Mouse (Mus musculus) ovary, postnatal 10 days (tissue): ENCODE measurements around the gene Kcnk10.
A peak's percentile ranks its signal among the peaks of the same experiment; 100 is the strongest.
"Not testable (repeated sequence)": the region's sequence is repeated elsewhere in the genome, so short reads cannot be mapped to it uniquely, and the experiment has no call there.

Experiments used
- DNase-seq: peaks from one replicate; pipeline ENCODE4 v3.0.0; 2022; ENCODE audit warnings: low spot score

The Kcnk10 gene

DNA sequence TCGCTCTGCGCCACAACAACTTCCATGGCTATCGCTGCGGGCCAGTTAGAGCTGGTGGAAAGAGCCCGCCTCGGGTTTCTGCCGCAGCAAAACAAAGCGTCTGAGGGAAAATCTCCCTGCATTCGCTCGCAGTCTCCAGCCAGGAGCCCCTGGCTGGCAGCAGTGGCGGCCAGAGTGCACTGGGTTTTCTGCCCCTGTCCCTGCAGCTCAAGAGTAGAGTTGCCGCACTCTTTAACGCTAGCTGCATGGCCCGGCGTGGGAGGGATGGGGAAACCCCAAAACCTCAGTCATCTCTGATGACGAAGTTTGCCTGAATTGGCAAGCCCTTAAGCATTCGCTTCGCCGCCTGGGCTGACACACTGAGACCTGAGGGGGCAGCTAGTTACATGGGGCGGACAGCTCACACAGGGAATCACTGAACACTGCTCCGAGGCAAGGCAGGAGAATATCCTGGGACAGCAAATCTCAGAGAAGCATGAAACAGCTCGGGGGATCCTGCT, at the start of gene Kcnk10:
Gene Kcnk10, minus strand, starts transcription at position 450 of the 500 bp plus-strand sequence.
- no peak for DNase-seq

DNA sequence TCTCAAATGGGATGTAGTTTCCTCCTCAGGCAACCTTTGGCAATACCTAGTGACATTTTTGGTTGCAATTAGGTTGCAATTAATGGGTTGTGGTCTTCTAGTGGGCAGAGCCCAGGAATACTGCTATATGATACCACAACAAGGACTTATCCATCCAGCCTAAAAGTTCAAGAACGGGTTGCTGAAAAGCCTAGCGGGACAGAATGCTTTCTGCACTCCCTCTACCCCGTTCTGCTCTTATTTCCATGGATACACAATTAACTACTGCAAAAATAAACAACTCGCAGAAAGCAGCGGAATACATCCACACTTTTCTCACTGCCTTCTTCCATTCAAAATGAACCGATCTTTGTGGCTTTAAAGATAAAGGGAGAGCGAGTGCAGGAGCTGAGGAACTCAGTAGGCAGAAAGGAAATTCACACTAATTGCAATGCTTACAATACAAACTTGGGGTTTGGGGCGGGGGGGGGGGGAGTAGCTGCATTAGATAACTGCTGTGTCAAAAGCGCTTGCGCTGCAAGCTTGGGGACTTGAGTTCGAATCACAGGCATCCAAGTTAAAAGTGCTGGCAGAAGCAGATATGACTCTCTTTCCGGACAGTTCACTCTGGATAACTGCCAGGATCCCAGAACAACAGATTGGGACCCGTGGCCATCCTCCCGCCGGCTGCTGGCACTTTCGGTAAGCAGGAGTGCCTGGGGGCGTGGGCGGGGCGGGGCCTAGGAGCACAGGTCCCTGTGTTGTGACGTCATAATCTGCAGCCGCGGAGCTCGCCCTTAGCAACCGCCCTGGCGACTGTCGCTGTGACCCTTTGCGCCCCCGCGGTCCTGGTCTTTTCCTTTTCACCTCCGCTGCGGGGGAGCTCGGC, 49.5 kb upstream of the Kcnk10 start, which contains the start of gene Spata7:
Gene Spata7, plus strand, starts transcription at position 766 of the 868 bp plus-strand sequence.
- peak; percentile 67 for DNase-seq

DNA sequence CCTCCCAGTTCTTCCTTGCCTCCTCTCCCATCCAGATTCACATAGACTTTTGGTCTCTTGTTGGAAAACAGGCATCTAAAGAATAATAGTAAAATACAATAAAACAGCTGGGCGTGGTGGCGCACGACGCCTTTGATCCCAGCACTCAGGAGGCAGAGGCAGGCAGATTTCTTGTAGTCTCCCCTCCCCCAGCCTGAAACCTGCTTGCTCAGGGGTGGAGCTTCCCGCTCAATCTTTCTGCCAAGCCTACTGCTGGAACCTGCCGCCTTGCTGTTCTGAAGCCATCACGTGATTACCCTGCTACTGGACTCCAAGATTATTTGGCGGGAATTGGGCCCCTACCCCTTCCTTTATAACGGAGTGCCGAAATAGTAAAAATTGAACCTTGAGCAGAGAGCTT, 45.2 kb upstream of the Kcnk10 start:
- not testable (repeated sequence) for DNase-seq

DNA sequence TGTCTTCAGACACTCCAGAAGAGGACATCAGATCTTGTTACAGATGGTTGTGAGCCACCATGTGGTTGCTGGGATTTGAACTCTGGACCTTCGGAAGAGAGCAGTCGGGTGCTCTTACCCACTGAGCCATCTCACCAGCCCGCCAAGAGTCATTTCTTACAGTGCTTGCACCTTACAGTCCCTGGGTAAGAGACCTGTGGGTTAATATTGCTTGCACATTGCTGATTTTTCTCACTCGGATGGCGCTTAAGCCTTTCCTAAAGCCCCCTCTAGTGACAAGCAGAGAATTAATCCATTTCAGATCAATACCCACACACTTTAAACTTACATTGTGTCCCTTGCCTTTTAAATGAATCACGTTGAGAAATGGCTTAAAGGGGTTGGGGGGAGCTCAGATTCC, 42.8 kb upstream of the Kcnk10 start:
- not testable (repeated sequence) for DNase-seq

DNA sequence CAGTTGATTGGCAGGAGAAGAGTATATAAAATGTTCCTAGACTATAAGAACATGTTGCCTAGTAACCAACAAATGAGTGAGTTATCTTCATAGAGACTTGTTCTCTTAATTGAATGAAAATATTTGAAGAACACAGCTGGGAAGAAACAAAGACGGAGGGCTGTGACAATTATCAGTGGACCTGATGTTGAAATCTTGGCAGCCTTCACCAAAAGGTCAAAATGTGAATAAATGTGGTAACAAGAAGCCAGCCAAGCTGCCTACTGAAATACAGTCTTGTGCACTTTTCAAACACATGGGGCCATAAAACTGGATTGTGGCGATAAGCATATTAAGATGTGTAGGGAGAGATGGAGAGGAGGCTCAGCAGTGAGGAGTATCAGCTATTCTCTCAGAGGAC, 41.4 kb upstream of the Kcnk10 start:
- no peak for DNase-seq

DNA sequence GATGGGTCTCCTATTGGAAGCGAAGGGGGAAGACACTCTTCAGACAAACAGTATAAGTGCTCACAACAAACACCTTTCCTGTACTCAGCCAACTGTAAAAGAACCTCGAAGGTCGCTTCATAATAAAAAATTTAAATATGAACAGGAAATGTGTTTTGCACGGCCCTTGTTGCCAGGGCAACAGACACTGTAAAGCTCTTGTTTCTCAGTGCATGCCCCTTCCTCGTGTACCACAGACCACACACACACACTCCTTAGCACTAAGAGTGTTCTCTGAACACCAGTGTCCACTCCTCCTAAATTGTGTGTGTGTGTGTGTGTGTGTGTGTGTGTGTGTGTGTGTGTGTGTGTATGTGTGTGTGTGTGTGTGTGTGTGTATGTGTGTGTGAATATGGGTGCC, 37.6 kb upstream of the Kcnk10 start:
- no peak for DNase-seq

DNA sequence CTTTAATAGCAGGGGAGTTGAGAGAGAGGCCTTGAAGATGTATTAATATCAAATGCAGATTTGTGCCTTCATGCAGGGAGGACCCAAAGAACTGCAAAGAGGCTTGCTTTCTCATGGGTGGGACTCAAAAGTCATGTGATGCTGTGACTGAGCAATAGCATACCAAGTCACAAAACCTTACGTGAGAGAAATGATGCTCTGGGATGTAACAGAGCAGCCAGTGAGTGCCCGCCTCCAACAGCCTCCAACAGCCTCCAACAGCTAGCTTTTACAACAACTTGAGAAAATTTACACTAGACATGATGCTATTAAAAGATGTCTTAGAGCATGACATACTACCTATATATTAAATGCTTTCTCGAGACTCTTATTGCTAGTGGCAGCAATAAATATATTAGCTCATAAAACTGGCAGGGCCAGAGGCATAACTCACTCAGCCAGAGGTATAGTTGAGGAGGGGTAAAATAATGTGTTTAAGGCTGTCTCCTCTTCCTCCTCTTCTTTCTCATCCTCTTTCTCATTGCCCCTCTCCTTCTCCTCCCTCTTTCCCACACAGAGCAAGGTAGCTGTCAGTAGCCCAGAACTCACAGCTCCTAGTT, 36.9 kb upstream of the Kcnk10 start:
- DNase-seq, result no peak

DNA sequence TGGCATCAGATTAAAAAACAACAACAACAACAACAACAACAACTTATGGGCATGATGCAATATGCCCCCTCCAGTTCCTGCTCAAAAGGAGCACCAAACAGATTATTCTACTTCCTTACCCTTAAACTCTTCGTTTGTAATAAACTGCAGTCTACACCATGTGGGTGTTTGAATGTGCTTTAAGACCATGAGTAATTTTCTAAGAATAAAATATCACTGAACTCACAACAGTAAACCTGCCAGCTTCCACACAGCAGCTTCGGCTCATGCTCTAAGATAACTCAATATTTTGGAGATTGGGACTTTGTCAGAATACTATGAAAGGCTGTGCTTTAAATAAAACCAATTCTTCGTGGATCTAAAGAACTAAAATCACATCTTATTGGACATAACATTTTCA, 32.2 kb upstream of the Kcnk10 start:
- no peak for DNase-seq

DNA sequence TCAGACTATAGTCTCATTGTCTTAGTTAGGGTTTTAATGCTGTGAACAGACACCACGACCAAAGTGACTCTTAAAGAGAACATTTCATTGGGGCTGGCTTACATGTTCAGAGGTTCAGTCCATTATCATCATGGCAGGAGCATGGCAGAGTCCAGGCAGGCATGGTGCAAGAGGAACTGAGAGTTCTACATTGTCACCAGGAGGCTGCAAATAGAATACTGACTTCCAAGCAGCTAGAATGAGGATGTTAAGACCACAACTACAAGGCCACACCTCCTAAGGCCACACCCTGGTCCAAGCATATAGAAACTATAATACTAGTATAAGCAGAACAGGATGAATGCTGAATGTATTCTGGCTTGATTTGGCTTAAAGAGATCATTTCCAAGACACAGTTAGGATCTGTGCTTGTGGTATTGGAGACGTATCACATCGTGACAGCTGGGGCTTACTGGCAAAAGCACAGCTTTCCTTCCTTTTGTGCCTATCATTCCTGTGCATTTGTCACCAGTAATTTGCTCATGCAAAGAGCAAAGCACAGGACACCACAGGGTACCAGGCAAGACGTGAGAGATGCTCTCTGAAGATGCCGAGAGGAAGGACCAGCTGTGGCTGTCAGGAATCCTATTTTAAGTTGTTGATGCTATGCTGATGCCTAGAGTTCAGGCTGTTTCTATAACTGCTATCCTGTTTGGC, 28.6 kb upstream of the Kcnk10 start:
- DNase-seq, result no peak

DNA sequence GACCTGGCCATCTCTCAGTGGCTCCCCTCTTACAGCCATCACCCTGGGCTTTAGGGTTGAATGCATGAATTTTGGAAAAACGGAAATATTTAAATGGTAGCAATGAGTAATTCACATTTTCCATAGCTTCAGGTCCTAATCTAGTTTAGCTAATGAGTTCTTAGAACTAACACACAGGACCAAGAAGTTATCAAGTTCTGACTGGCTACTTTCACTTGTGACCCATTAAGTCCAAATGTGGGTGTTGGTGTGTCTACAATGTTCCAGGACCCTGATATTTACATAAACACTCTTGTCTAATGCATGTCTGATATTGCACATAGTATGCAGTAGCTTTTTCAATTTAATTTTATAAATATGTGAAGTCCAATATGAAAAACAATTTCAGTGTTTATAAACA, 27.2 kb upstream of the Kcnk10 start:
- no peak for DNase-seq

DNA sequence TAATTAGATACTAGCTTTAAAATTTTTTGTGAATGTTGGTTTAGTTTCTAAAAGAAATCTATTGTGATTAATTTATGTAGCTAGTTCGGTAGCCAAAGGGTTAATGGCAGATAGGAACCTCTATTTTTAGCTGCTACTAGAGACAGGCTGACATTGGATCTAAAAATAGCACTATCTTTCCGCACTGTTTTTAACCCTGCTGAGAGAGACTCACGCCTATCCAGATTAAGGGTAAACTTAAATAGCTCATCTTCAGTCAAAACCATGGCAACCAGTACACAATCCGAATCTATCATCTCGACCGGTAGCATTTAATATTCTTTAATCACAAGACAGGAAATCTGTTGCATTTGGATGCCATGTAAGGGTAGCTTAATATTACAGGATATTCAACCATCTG, 24.0 kb upstream of the Kcnk10 start:
- DNase-seq, result no peak

DNA sequence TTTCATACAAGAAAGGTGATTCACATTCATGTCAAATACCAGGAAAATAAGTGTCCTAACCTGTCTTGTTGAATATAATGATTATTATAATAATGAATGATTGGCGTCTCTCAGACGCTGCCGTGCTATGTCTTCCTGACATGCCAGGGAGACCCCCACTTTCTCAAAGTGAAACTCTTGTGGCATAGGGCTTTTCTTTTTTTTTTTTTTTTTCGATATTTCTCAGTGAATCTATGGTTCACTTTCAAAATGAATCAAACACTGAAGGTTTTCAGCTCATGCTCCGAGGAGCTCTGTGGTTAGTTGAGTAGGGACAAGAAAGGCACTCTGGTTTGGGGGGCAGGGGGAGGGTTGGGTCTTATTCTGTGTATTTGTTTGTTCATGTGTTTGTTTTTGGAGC, 22.8 kb upstream of the Kcnk10 start:
- DNase-seq, result no peak

DNA sequence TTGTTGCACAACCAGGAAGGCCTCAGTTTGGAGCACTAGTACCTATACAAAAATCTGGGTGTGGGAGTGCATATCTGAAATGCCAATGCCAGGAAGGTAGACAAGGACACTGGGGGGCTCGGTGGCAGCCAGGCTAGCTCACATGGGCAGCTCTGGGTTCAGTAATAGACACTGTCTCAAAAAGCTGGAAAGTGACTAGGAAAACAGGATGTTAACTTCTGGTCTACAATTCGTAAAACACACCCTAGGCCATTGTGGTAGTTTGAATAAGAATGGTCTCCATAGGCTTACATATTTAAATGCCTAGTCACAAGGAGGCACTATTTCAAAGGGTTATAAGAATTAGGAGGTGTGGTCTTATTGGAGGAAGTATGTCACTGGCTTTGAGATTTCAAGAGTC, 12.9 kb upstream of the Kcnk10 start:
- DNase-seq, result no peak

DNA sequence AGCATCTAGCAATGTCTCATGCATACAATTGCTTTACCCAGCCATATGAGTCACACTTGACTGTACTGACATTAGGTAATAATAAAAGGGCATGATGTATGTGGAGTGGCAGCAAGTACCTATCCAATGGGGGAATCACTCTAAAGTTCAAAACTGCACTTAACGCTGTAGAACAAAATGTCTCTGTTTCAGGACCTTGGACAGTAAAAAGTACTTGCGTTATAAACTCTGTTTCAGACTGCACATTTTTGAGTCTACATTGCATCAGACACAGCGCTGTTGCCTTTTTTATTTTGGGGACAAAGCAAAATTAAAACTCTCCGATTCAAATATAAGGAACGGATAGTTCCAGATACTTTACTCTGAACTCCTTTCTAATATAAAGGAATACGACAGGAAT, 10.5 kb upstream of the Kcnk10 start:
- no peak for DNase-seq

DNA sequence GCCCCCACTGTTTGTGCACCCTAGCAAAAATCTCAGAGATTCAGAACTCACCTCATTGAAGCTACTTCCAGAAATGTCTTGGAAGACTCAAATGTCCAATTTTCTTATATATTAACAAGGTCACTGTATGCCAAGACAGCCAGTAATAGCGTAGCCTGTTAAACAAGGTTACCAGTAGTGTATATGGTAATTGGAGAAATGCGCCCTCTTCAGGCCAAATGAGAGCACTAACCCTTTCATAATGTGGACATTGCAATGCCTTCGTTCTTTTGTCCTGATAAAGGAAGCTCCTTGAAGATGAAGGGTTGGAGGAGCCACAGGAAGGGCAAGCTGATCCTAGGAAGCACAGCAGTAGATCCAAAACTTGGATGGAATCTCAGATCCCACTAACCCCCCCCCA, 7.2 kb upstream of the Kcnk10 start:
- no peak for DNase-seq

DNA sequence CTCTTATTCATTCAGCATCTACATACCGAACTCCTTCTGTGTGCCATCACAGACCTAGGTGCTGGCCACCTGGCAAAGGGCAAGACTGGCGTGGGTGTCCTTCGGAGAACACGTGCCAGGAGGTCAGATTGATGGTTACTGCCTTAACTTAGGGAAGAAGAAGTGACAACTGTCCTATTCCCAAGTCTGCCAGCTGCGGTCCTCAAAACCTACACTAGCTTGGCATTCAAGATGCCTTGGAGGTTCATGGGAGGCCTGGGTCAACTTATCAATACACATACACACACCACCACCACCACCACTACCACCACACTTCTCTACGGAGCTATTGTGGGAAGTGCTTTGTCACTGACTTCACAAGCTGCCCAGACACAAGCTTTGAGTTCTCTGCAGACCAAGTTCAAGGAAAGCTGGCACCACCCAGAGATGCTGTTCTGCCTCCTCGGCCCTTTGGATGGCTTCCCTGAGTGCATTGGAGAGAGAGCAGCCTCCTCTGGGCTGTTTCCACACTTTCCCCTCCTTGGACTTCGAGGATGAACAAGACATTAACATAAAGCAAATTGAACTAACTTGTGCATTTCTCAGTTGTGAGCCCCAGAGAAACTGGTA, 2.1 kb downstream of the Kcnk10 start:
- no peak for DNase-seq

DNA sequence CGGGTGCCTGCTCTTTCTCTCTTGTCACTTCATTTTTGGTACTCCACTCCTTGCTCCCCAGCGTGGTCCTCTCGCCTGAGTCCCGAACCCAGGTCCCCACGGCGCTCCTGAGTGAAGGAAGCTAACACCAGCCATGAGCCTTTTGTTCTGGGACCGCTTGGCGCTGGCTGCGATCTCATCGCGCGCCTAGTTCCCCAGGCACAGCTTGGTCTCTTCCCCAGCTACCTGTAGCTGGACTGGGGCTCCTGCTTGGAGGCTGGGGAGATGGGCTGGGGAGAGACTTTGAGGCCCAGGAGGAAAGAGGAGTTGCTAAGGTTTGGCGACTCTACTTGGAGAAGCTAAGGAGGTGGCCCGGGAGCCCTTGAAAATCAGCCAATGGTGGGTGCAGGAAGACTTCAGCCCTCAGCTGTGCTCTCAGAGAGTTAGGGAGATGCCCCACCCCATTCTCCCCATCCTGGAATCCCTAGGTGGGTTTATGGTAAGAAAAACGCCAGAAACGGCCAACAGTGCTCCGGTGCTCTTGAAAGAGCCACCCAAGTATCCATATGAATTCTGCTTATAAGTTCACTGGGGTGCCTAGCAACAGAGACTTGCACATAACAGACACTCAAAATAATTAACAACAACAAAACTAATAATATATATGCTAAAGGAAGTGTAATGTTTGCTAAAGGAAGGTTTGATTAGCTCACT, 2.8 kb downstream of the Kcnk10 start:
- no peak for DNase-seq

DNA sequence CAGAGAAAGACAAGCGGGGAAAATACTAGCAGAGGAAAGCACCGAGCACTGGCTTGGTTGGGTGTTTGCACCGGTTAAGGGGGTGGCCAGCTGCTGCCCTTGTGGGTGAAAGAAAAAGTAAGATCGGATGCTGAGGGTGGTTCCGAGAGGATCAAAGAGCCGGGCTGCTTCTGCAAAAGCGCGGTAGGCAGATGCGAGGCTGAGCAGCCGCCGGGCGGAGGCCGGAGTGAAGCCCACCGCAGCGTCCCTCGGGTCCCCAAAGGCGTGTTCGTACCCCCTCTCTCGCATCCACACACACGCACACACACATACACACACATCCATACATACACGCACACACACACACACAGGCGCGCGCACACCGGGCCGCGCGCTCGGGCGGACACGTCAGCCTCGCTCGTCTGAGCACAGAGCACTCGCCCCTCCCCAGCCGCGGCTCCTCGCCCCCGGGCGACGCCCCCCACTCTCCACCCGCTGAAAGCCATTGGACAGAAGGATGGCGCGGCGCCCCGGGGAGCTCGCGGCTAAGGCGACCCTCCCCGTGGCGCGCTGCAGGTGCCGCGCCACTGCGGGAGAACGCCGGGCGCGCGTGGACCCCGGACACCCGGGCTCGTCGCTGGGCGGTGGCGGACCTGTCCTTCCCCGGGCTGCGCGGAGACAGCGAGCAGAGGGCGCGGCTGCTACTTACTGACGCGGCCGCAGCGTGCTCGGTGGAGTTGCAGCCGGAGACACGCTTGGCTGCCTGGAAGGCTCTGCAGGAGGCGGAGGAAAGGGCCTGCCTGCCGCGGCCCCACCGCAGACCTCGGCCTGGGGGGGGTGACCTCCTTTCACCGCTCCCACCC, 3.5 kb downstream of the Kcnk10 start:
- DNase-seq, result no peak

DNA sequence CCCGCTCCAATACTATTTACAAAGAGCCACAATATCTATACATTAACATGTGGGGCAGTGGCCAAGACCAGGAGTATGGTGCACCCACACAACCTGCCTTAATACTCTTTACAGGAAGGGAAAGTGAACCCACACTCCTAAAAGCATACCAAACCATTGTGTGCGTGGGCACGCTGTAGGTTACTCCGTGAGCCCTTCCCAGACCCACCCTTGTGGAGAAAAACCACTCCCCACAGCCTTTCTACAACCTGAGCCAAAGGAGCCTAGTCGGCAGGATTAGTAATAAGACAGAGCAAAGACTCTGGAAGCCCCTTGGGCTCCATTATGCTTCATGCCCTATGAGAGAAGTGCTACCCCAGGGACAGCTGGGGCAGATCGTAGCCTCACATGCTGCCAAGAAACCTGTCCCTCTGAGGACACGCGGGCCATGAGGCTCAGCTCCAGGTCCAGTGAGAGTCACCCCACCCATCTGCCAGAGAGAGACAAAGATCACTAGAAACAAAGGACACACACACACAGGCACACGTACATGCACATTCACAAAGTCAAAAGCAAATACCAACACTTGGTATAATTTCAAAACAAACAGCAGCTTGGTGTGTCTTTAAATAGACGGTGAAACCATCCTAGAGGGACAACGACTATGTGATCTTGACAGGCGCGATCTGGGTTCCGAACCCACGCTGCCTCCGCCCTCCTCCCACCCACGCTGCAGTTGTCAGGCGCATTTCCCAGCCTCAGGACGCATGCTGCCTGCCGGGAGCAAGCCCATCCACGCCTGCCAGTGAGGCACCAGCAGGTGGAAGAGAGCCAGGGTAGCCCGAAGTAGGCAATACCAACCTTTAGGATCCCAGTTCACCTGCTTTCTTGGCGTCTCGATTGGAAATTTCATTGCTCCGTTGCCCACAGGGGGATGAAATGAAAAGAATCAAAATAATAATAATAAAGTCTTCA, 4.5 kb downstream of the Kcnk10 start:
- no peak for DNase-seq
